Mouse (Mus musculus): ENCODE measurements around the gene Inhbe.

Gene Inhbe

GRCm38 (mm10) chr10:127343029-127343428 lies 11.2 kb downstream of the Inhbe start:
- no peak for DNase-seq (ENCODE audit: low spot score)

DNA sequence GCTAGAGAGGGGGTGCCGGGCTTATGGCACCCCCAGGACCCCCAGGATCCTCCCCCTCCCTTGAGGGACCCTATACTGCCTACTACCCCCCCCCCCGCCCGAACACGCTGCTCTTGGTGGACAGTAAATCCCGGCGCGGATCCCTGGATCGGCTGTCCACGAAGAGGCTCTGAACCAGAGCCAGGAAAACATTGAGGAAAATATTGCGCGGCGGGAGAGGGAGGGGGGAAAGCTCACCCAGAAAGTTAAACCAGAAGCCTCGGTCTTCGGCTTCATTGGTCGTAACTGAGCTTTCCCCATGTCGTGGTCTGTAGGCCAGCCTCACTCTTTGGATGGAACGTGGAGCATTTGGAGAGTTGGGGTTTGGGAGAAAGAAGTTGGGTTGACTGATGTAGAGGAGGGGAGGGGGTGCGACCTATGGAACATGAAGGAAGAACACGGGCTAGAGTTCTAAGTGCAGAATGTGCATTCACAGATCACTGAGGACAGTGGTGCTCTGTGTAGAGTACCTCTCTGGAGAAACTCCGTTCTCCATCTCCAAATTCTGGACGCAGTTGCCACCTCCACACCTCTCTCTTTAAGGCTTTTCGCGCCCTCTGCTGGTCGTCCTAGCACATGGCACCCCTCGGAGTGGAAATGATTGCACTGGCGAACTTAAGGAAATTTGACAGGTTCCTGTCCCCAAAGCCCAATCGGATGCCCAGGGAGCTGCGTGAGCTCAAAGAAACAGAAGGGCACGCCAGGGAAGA lies 12.1 kb downstream of the Inhbe start, which contains the start of gene Gli1:
Gene Gli1, minus strand, starts transcription at position 84 of the 749 bp plus-strand sequence.
- DNase-seq (ENCODE audit: low spot score), result peak; percentile 82

DNA sequence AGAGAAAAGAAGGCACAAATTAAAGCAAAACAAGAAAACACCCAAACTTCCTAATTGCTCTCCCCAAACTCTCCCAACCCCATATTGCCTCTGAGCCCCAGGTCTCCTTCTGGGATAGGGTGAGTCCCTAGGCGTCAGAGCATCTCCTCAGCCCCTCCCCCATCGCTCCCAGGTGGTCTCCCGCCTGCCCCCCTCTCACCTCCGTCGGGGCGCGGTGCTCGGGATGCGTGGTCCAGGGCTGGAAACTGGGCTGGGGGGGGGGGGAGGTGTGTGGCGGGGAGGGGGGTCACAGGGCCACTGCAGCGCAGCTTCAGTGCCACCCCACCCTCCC lies 12.9 kb downstream of the Inhbe start:
- DNase-seq (ENCODE audit: low spot score), result no peak

GRCm38 (mm10) chr10:127340577-127341359 lies 13.4 kb downstream of the Inhbe start:
- DNase-seq (ENCODE audit: low spot score), result no peak

- DNase-seq (ENCODE audit: low spot score), result peak; percentile 51
Observed at GRCm38 (mm10) chr10:127339683-127340576, 14.3 kb downstream of the Inhbe start.

GRCm38 (mm10) chr10:127338930-127339682 lies 15.1 kb downstream of the Inhbe start:
- peak; percentile 86 for DNase-seq (ENCODE audit: low spot score)

DNA sequence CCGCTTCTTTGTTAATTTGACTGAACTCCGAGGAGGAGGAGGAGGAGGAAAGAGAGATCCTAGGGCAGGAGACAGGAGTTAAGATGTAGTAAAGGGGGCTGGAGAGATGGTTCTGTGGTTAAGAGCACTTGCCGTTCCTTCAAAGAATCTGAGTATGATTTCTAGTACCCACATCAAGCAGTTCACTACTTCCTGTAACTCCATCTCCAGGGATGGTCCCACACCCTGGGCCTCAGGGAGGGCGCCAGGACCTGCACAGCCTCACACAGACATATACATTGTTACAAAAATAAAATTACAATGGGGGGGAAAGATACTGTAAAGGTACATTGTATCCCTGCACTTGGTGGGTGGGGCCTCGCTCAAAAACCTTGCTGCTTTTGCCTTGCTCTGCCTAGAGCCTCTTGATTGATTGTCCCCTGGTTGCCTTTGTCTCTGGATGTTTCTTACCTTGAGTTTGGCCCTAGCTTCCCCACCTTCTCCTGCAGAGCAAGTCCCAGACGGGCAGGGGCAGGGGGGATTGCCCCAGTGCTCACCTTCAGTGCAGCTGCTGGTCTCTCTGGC lies 16.6 kb downstream of the Inhbe start:
- DNase-seq (ENCODE audit: low spot score), result no peak

GRCm38 (mm10) chr10:127336952-127337351 lies 17.3 kb downstream of the Inhbe start:
- no peak for DNase-seq (ENCODE audit: low spot score)

DNA sequence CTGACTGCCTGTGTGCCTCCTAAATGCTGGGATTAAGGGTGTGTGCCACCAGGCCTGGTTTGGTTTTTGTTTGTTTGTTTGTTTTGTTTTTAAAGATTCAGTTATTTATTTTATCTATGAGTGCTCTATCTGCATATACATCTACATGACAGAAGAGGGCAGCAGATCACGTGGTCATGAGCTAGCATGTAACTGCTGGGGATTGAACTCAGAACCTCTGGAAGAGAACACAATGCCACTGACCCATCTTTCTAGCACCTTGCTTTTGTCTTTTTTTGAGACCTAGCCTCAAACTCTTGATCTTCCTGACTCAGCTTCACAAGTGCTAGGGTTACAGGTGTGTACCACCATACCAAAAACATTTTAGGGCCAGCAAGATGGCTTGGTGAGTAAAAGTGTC lies 18.9 kb downstream of the Inhbe start:
- DNase-seq (ENCODE audit: low spot score), result no peak

DNA sequence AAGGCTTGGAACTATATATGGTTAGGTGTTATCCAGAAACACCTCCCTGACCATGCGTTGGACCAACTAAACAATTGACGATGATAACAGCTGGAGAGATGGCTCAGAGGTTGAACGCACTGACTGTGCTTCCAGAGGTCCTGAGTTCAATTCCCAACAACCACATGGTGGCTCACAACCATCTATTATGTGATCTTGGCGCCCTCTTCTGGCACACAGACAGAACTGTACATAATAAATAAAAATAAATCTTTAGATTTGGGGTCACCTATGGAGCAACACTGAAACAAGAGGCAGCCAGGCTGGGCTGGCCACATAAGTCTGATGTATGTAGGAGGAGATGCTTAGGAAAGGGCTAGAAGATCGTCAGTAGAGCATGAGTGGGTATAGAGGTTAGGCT lies 21.1 kb downstream of the Inhbe start:
- DNase-seq (ENCODE audit: low spot score), result no peak

- DNase-seq (ENCODE audit: low spot score), result no peak
Observed at GRCm38 (mm10) chr10:127332211-127332874, 21.9 kb downstream of the Inhbe start.

DNA sequence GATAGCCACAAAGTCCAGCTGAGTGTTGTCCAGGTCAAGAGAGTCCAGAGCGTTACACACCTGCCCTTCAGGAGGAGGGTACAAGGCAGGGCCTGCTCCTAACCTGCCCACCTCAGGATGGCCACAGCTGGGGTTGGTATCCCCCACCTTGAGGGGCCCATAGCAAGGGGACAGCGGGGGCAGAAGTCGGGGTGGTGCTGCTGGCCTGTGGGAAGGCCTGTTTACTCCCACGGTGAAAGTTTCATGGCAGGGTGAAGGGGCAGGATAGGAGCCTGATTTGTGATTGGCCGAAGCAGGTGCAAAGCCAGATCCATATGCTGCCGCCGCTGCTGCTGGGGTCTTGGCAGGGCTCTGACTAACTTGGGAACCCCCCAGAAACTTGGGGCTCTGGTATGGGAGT lies 24.0 kb downstream of the Inhbe start:
- no peak for DNase-seq (ENCODE audit: low spot score)

DNA sequence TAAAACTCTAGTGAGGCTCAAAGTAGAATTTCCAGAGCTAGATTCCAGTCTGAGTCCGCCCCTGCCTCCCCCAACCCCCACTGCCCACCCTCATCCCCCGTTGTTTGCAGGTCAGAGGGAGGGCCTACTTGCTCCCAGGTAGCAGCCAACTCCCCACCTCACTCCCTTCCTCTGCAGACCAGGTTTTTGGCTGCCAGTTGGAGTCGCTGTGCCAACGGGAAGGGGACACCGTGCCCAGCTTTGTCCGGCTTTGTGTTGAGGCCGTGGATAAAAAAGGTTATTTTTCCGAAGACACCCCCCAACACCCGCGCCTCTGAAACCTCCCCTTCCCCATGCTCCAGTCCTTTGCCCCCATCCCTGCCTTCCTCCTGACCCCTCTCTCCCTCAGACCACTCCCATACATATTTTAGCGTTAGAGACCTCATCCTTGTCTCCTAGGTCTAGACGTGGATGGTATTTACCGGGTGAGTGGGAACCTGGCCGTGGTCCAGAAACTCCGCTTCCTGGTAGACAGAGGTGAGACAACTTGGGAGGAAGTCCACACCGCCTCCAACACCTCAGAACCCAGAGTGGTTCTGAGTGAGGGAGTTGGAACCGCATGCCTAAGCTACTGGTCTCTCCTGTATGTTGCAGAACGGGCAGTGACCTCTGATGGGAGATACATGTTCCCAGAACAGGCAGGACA lies 26.6 kb downstream of the Inhbe start:
- DNase-seq (ENCODE audit: low spot score), result no peak

- no peak for DNase-seq (ENCODE audit: low spot score)
Observed at GRCm38 (mm10) chr10:127326828-127327227, 27.4 kb downstream of the Inhbe start.

DNA sequence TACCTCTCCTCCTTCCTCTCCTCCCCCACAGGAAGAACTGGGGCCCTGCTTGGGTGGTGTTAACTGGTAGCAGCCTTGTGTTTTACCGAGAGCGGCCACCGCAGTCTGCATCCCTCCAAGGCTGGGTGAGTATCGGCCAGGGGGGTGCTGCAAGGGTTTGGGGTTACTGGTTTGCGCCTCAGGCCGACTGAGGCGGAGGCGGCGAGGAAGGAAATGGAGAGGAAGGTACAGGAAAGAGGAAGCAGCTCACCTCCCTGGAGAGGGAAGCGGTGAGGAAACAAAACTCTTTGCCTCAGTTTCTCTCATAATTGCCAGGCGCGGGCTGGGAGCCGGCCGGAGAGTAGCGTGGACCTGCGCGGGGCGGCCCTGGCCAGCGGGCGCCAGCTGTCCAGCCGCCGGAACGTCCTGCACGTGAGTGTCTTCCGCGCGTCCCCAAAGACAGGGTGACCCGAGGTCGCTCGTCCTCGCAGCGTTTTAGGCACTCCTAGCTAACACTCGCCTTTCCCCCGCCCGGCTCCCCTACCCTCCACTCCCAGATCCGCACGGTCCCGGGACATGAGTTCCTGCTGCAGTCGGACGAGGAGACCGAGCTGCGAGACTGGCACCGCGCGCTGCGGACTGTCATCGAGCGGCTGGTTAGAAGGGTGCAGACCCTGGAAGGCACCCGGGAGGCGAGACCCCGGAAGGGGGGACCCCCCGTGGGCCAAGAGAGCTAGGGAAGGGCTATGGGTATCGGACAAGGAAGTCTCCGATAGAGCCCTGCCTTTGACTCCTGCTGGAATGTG lies 28.0 kb downstream of the Inhbe start:
- no peak for DNase-seq (ENCODE audit: low spot score)

GRCm38 (mm10) chr10:127325454-127326016 lies 28.7 kb downstream of the Inhbe start:
- no peak for DNase-seq (ENCODE audit: low spot score)

DNA sequence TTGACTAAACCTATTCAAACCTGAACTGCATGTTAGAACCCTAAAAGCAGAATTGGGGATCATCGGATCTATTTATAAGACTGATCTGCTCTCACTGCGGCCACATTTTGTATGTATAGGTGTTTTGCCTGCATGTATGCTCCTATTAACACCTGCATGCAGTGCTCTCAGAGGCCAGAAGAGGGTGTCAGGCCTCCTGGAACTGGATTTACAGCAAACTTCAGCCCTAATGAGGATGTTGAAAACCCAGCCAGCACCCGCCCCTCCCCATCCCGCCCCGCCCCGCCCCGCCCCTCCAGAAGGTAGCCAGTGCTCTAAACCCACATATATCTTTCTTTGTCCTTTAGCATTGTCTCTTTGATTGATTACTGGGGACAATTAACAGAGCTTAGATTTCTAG lies 29.7 kb downstream of the Inhbe start:
- no peak for DNase-seq (ENCODE audit: low spot score)

GRCm38 (mm10) chr10:127323131-127323855 lies 30.9 kb downstream of the Inhbe start:
- no peak for DNase-seq (ENCODE audit: low spot score)
